ENCODE assay signal across 19 mouse cellular contexts in the genomic region with DNA sequence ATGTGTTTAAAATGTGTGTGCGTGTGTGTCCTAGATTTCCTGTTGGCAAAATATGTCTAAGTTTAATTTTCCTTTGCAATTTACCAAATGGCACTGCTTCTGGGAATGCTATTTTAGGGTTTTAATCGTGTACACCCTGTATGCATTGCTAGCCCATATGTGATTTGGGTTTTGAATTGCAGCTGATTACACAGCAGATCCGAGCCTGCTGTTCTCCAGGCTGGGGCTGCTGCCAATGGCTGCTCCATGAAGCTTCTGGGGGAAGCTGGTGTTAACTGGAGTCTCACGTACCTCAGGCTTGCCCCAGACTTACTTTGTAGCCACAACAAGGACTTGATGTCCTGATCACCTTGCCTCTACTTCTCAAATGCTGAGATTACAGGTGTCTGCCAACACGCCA.
DNase-seq lines count a peak whose midpoint lies in the region; ATAC-seq and TF ChIP-seq lines count a peak whose summit lies in the region.
"Had no signal": no experiment of that assay in that cellular context is flagged by ENCODE, and none has a peak within 500 bp of the region (broad histone marks: within the 10 kb centered on the region; RNA-seq: fewer than 3 reads in every experiment).

No protein-coding gene starts in this region.

- H3K27me3 ChIP-seq in forebrain, embryonic 16.5 days (replicated peaks; ENCODE audit: control insufficient read depth, insufficient read depth, low read length) = no peaks in the 10 kb centered on the region
- no peaks in the 10 kb centered on the region for H3K27me3 ChIP-seq in forebrain, embryonic 11.5 days (ENCODE audit: control insufficient read depth, insufficient read depth, low read length)
- no peaks in the 10 kb centered on the region for H3K27me3 ChIP-seq in lung, postnatal 0 days (replicated peaks; ENCODE audit: insufficient read depth, low read length)
- H3K27me3 ChIP-seq: hindbrain, embryonic 15.5 days; limb, embryonic 13.5 days; liver, embryonic 15.5 days had no signal

- no peak for DNase-seq in forebrain, embryonic 11.5 days (ENCODE audit: low spot score)
- peak; percentile 60 for DNase-seq in layer of hippocampus, adult 9-10 months (ENCODE audit: low spot score)
- peak; percentile 46 to 75 for DNase-seq in left cerebral cortex, postnatal 25 days (ENCODE audit: low spot score in 2 of 2)
- peak; percentile 73 for DNase-seq in telencephalon, adult 2 months (ENCODE audit: low read depth, low spot score)
- DNase-seq in heart, adult 8-10 months (ENCODE audit: low spot score) = no peak
- DNase-seq in lung, postnatal 10 days = no peak
- DNase-seq in lung, postnatal 0 days (ENCODE audit: low spot score) = no peak
- DNase-seq: adrenal gland, postnatal 25 days; cerebellum, postnatal 14 days; gastrocnemius, adult 2 months; kidney, adult 11 months; kidney, postnatal 25 days had no signal

- H3K9me3 ChIP-seq in forebrain, embryonic 16.5 days (ENCODE audit: control insufficient read depth, low read length) = no peaks in the 10 kb centered on the region
- H3K9me3 ChIP-seq in forebrain, embryonic 11.5 days (ENCODE audit: control insufficient read depth, low read length) = no peaks in the 10 kb centered on the region
- H3K9me3 ChIP-seq in lung, postnatal 0 days (ENCODE audit: low read length) = no peaks in the 10 kb centered on the region
- H3K9me3 ChIP-seq: embryonic facial prominence, embryonic 10.5 days; hindbrain, embryonic 15.5 days; limb, embryonic 13.5 days; liver, embryonic 15.5 days had no signal

- ATAC-seq in forebrain, embryonic 16.5 days = peak; percentile 64; the same call in 1 of the 2 replicates
- no peak for ATAC-seq in forebrain, embryonic 11.5 days (replicated peaks; ENCODE audit: low FRiP score)
- no peak for ATAC-seq in lung, postnatal 0 days

- no peak overlapping the region for H3K4me3 ChIP-seq in forebrain, embryonic 16.5 days (replicated peaks; ENCODE audit: low read length)
- no peak overlapping the region for H3K4me3 ChIP-seq in forebrain, embryonic 11.5 days (ENCODE audit: low read depth, low read length)
- no peak overlapping the region for H3K4me3 ChIP-seq in lung, postnatal 0 days (ENCODE audit: low read depth, low read length)
- H3K4me3 ChIP-seq: embryonic facial prominence, embryonic 10.5 days; erythroblast, embryonic 14.5 days; gastrocnemius, adult 2 months; hindbrain, embryonic 15.5 days; limb, embryonic 13.5 days; liver, embryonic 15.5 days had no signal

- WGBS in forebrain, embryonic 16.5 days = 61% methylated on average over 5 of the region's 5 CpGs
- WGBS in forebrain, embryonic 11.5 days = 82% methylated on average over 5 of the region's 5 CpGs
- 76% methylated on average over 5 of the region's 5 CpGs for WGBS in lung, postnatal 0 days

- no peak for TF ChIP-seq CTCF in lung, postnatal 0 days (IDR thresholded peaks at IDR 0.05)

- no peak for TF ChIP-seq EP300 in lung, postnatal 0 days (IDR thresholded peaks at IDR 0.05)

- peaks cover 6% of the 10 kb centered on the region; the same call in 1 of the 2 replicates for H3K4me1 ChIP-seq in forebrain, embryonic 16.5 days (replicated peaks; ENCODE audit: control insufficient read depth, insufficient read depth, low read length)
- H3K4me1 ChIP-seq in forebrain, embryonic 11.5 days (replicated peaks; ENCODE audit: control insufficient read depth, insufficient read depth, low read length) = no peaks in the 10 kb centered on the region
- no peaks in the 10 kb centered on the region for H3K4me1 ChIP-seq in lung, postnatal 0 days (ENCODE audit: insufficient read depth, low read depth, low read length)
- H3K4me1 ChIP-seq: embryonic facial prominence, embryonic 10.5 days; hindbrain, embryonic 15.5 days; limb, embryonic 13.5 days; liver, embryonic 15.5 days had no signal

- no peak overlapping the region for H3K9ac ChIP-seq in forebrain, embryonic 16.5 days (replicated peaks; ENCODE audit: low read depth, low read length)
- no peak overlapping the region for H3K9ac ChIP-seq in forebrain, embryonic 11.5 days (ENCODE audit: low read length)
- no peak overlapping the region for H3K9ac ChIP-seq in lung, postnatal 0 days (replicated peaks; ENCODE audit: low read depth)
- H3K9ac ChIP-seq: hindbrain, embryonic 15.5 days; limb, embryonic 13.5 days; liver, embryonic 15.5 days had no signal

- intact Hi-C loops in left cerebral cortex, postnatal 25 days (cut with DNase I) = no loop called here

- H3K36me3 ChIP-seq in forebrain, embryonic 16.5 days (ENCODE audit: control insufficient read depth, insufficient read depth) = no peaks in the 10 kb centered on the region
- H3K36me3 ChIP-seq in forebrain, embryonic 11.5 days (ENCODE audit: control insufficient read depth, insufficient read depth, low read length) = no peaks in the 10 kb centered on the region
- no peaks in the 10 kb centered on the region for H3K36me3 ChIP-seq in lung, postnatal 0 days (ENCODE audit: insufficient read depth, low read length)
- H3K36me3 ChIP-seq: embryonic facial prominence, embryonic 10.5 days; hindbrain, embryonic 15.5 days; limb, embryonic 13.5 days; liver, embryonic 15.5 days had no signal

- no peak overlapping the region for H3K27ac ChIP-seq in forebrain, embryonic 16.5 days (ENCODE audit: low read length)
- H3K27ac ChIP-seq in forebrain, embryonic 11.5 days (ENCODE audit: low read depth, low read length) = no peak overlapping the region
- H3K27ac ChIP-seq in lung, postnatal 0 days (ENCODE audit: low read length) = no peak overlapping the region
- H3K27ac ChIP-seq: embryonic facial prominence, embryonic 10.5 days; gastrocnemius, adult 2 months; hindbrain, embryonic 15.5 days; limb, embryonic 13.5 days; liver, embryonic 15.5 days had no signal

- no peak overlapping the region for H3K4me2 ChIP-seq in forebrain, embryonic 16.5 days (ENCODE audit: low read length)
- H3K4me2 ChIP-seq in forebrain, embryonic 11.5 days (ENCODE audit: low read depth, low read length, severe bottlenecking) = no peak overlapping the region
- H3K4me2 ChIP-seq in lung, postnatal 0 days (replicated peaks; ENCODE audit: low read depth, low read length) = no peak overlapping the region
- H3K4me2 ChIP-seq: hindbrain, embryonic 15.5 days; limb, embryonic 13.5 days; liver, embryonic 15.5 days; midbrain, embryonic 11.5 days had no signal

Comparison
In these comparisons a context has a peak if more than half of its experiments do, and no peak if none do; other contexts are left out.
1. DNase-seq: peak in layer of hippocampus, adult 9-10 months (single experiment), left cerebral cortex, postnatal 25 days (2 of 2) and telencephalon, adult 2 months (single experiment); none in forebrain, embryonic 11.5 days (single experiment), heart, adult 8-10 months (single experiment), lung, postnatal 10 days (single experiment) and lung, postnatal 0 days (single experiment).